Mouse (Mus musculus): ENCODE results near the gene Ugt2a1.
"Not testable (repeated sequence)": the region's sequence is repeated elsewhere in the genome, so short reads cannot be mapped to it uniquely, and the experiment has no call there.

The Ugt2a1 gene

GRCm38 (mm10) chr5:87490771-87491170 is at the start of gene Ugt2a1:
Gene Ugt2a1, minus strand, starts transcription at chr5:87490871.
- no peak for DNase-seq

- no peak for DNase-seq
These were observed 47.4 kb upstream of the Ugt2a1 start, which contains the start of gene Sult1b1 for GRCm38 (mm10) chr5:87538111-87538510. Gene Sult1b1, minus strand, starts transcription at chr5:87538195.

GRCm38 (mm10) chr5:87535994-87536644 is 45.4 kb upstream of the Ugt2a1 start:
- DNase-seq: no peak

- no peak for DNase-seq
These were observed 41.6 kb upstream of the Ugt2a1 start for GRCm38 (mm10) chr5:87532288-87532687.

GRCm38 (mm10) chr5:87523561-87523960 is 32.9 kb upstream of the Ugt2a1 start:
- DNase-seq: not testable (repeated sequence)

GRCm38 (mm10) chr5:87505776-87506458 is 15.2 kb upstream of the Ugt2a1 start:
- peak; percentile 2 to 9 for DNase-seq

GRCm38 (mm10) chr5:87502687-87503086 is 12.0 kb upstream of the Ugt2a1 start:
- no peak for DNase-seq

- no peak for DNase-seq
These were observed 8.7 kb upstream of the Ugt2a1 start for GRCm38 (mm10) chr5:87499341-87499740.

- no peak for DNase-seq
These were observed 8.3 kb upstream of the Ugt2a1 start for GRCm38 (mm10) chr5:87498936-87499335.

- not testable (repeated sequence) for DNase-seq
These were observed 4.0 kb downstream of the Ugt2a1 start, which contains the start of gene Gm43638 for GRCm38 (mm10) chr5:87486706-87487105. Gene Gm43638, minus strand, starts transcription at chr5:87486806.

- no peak for DNase-seq
These were observed 8.5 kb downstream of the Ugt2a1 start, which contains the start of gene Ugt2a2 for GRCm38 (mm10) chr5:87482160-87482559. Gene Ugt2a2, minus strand, starts transcription at chr5:87482260.

- no peak for DNase-seq
These were observed 31.9 kb downstream of the Ugt2a1 start for GRCm38 (mm10) chr5:87458810-87459209.

- DNase-seq: no peak
These were observed 33.0 kb downstream of the Ugt2a1 start for GRCm38 (mm10) chr5:87457701-87458100.

- DNase-seq: no peak
These were observed 34.3 kb downstream of the Ugt2a1 start for GRCm38 (mm10) chr5:87456216-87456850.

- DNase-seq: no peak
These were observed 35.2 kb downstream of the Ugt2a1 start for GRCm38 (mm10) chr5:87455519-87455918.

GRCm38 (mm10) chr5:87452514-87452913 is 38.2 kb downstream of the Ugt2a1 start:
- not testable (repeated sequence) for DNase-seq

- DNase-seq: peak; percentile 7 to 15
These were observed 54.4 kb downstream of the Ugt2a1 start for GRCm38 (mm10) chr5:87436264-87436663.

- DNase-seq: no peak
These were observed 65.0 kb downstream of the Ugt2a1 start for GRCm38 (mm10) chr5:87425676-87426075.

- DNase-seq: not testable (repeated sequence)
These were observed 66.6 kb downstream of the Ugt2a1 start, which contains the start of gene Ugt2b38 for GRCm38 (mm10) chr5:87424041-87424440. Gene Ugt2b38, minus strand, starts transcription at chr5:87424203.

Measured in cerebellum, postnatal 10 days (tissue).